Mouse (Mus musculus) cerebellum, adult 2 months (tissue): Measurements from ENCODE around the gene Dctn2.

ENCODE experiments used
- CTCF ChIP-seq: fragments of 200-500 bp; IDR thresholded peaks from 2 replicates; pipeline ENCODE4 v1.5.1; 2011; ENCODE audit warnings: low read depth, mild to moderate bottlenecking, control low read depth, low read length, moderate library complexity, borderline replicate concordance; ENCODE audit not compliant: insufficient read depth
- POLR2A ChIP-seq: fragments of 200-500 bp; IDR thresholded peaks from 2 replicates; pipeline ENCODE4 v1.6.1; 2011; ENCODE audit warnings: low read length, control low read depth, borderline replicate concordance; ENCODE audit not compliant: insufficient read depth

GRCm38 (mm10) chr10:127281316-127281715 lies 15.1 kb downstream of the Dctn2 start:
- TF ChIP-seq POLR2A, result no peak
- TF ChIP-seq CTCF, result no peak
